ENCODE assay signal across 17 mouse cellular contexts in the genomic region with DNA sequence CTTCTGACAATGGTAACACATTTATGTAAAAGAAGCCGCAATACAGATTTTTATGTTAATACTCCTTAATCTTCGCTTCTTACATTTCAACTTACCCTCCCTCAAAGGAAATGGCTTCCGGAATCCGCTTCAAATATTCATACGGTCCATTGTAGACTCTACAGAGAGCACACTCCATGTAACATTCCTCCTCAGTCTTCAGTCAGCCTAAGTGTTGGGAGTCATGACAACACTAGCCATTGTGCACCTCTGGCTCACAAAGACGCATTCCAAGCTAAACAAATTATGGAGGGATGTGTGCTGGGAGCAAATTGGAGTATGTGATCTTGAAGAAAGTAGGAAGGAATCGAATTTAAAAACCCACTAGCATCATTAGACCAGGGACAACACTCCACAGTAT.
"Had no signal": no experiment of that assay in that cellular context is flagged by ENCODE, and none has a peak within 500 bp of the region (broad histone marks: within the 10 kb centered on the region; RNA-seq: fewer than 3 reads in every experiment).

No protein-coding gene starts in this region.

- H3K4me1 ChIP-seq: liver, embryonic 15.5 days; lung, embryonic 15.5 days; midbrain, embryonic 15.5 days; neural tube, embryonic 12.5 days had no signal

- ATAC-seq: liver, postnatal 0 days; midbrain, embryonic 13.5 days; midbrain, embryonic 15.5 days had no signal

- H3K9me3 ChIP-seq: liver, embryonic 13.5 days; liver, embryonic 15.5 days; lung, embryonic 15.5 days; megakaryocyte, embryonic 14.5 days; midbrain, embryonic 13.5 days; midbrain, embryonic 15.5 days; neural tube, embryonic 12.5 days had no signal

- H3K9ac ChIP-seq: liver, embryonic 13.5 days; liver, embryonic 15.5 days; liver, postnatal 0 days; lung, embryonic 15.5 days; midbrain, embryonic 13.5 days; midbrain, embryonic 15.5 days; neural tube, embryonic 12.5 days had no signal

- H3K36me3 ChIP-seq: liver, embryonic 13.5 days; liver, embryonic 15.5 days; lung, embryonic 15.5 days; midbrain, embryonic 13.5 days; midbrain, embryonic 15.5 days; neural tube, embryonic 12.5 days had no signal

- H3K4me3 ChIP-seq: liver, embryonic 13.5 days; liver, embryonic 15.5 days; lung, embryonic 15.5 days; megakaryocyte, embryonic 14.5 days; midbrain, embryonic 13.5 days; midbrain, embryonic 15.5 days; neural tube, embryonic 12.5 days had no signal

- H3K27me3 ChIP-seq: liver, embryonic 13.5 days; liver, embryonic 15.5 days; lung, embryonic 15.5 days; megakaryocyte, embryonic 14.5 days; midbrain, embryonic 13.5 days; midbrain, embryonic 15.5 days; neural tube, embryonic 12.5 days had no signal

- DNase-seq: liver, embryonic 13.5 days; liver, postnatal 0 days; lung, postnatal 14 days; right cerebral cortex, postnatal 25 days; right cerebral cortex, postnatal 4 days; spleen, adult 18-20 months; thymus, adult 18-20 months; thymus, postnatal 14 days; thymus, postnatal 36 days had no signal

- H3K4me2 ChIP-seq: liver, embryonic 13.5 days; liver, embryonic 15.5 days; lung, embryonic 15.5 days; midbrain, embryonic 11.5 days; midbrain, embryonic 13.5 days; midbrain, embryonic 15.5 days; neural tube, embryonic 12.5 days had no signal

- H3K27ac ChIP-seq: liver, embryonic 13.5 days; liver, embryonic 15.5 days; lung, embryonic 15.5 days; macrophage; midbrain, embryonic 13.5 days; midbrain, embryonic 15.5 days; neural tube, embryonic 12.5 days had no signal
